Mouse (Mus musculus) gastrocnemius, postnatal 14 days (tissue): ENCODE measurements around the gene Ccl26. TPM values are rescaled to one million over a fixed set of nuclear protein-coding genes. Genes with fewer than 3 reads are reported as not detected.
"Not testable (repeated sequence)": the region's sequence is repeated elsewhere in the genome, so short reads cannot be mapped to it uniquely, and the experiment has no call there.

Source experiments
- DNase-seq: peaks from one replicate; pipeline ENCODE4 v3.0.0; 2021; ENCODE audit warnings: mixed read lengths
- intact Hi-C: fragments of 180-260 bp; cut with DNase I; formaldehyde crosslinking; loops from one replicate; pipeline ENCODE4 v1.15.1; 2025; ENCODE audit warnings: low total_unique reads
- long read RNA-seq, 2 experiments: library from polyadenylated mRNA; stranded (forward); transcript quantifications; one replicate each; pipeline ENCODE4 v2.0.0; 2021
- total RNA-seq, 2 experiments: library from RNA; stranded (reverse); gene quantifications; 2 replicates each; pipeline ENCODE4 v1.2.3; 2021

The Ccl26 gene
- not detected for total RNA-seq
- long read RNA-seq, experiment 1: 0 reads
- long read RNA-seq, experiment 2: 0 reads

- intact Hi-C loops: no loop called here
- no peak for DNase-seq
Observed at GRCm38 (mm10) chr5:135563469-135563868, at the start of gene Ccl26. Ccl26 (minus strand) TSS chr5:135563569.

DNA sequence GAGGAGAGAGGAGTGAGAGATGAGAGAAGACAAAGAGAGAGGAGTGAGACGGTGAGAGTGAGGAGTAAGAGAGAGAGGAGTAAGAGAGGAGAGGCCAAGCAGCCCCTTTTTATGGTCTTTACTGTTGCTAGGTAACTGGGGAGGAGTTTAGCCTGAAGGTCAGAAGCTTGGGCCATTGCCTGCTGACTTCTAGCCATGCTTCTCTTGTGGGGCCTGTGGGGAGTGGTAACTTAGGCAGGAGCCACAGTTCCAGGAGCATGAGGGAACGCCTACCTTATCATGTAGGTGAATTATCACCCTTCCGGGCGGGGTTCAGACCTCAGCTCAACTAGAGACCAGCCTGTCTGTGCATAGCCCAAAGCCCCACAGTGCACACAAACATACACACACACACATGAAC lies 46.4 kb upstream of the Ccl26 start:
- no peak for DNase-seq
- intact Hi-C loops: loop anchor here (10.0 kb wide), 1 partner anchor 255 kb away; no protein-coding TSS in a partner anchor

- DNase-seq: no peak
Observed at GRCm38 (mm10) chr5:135607581-135607980, 44.2 kb upstream of the Ccl26 start.

DNA sequence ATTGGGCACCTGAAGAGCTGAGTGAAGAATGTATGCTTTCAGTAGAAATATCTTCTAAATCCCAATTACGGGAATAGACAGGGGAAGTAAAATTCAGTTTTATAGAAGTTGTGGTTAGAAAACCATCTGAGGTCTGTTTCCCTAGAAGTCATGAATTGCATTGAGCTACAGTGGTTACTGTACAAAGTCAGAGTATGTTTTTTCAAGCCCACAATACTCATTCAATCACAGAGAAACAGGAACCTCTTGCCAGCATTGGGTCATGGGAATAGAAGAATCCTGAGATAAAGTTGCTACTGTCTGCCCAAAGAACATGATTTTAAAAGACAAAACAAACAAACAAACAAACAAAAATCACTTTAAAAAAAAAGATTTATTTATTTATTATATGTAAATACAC lies 43.3 kb upstream of the Ccl26 start:
- DNase-seq, intact Hi-C loops: not testable (repeated sequence)

More at GRCm38 (mm10) chr5:135607581-135607980, 44.2 kb upstream of the Ccl26 start:
- intact Hi-C loops: no loop called here

DNA sequence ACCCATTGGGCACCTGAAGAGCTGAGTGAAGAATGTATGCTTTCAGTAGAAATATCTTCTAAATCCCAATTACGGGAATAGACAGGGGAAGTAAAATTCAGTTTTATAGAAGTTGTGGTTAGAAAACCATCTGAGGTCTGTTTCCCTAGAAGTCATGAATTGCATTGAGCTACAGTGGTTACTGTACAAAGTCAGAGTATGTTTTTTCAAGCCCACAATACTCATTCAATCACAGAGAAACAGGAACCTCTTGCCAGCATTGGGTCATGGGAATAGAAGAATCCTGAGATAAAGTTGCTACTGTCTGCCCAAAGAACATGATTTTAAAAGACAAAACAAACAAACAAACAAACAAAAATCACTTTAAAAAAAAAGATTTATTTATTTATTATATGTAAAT lies 41.3 kb upstream of the Ccl26 start:
- DNase-seq, intact Hi-C loops: not testable (repeated sequence)

GRCm38 (mm10) chr5:135589996-135590784 lies 26.8 kb upstream of the Ccl26 start:
- no peak for DNase-seq
- intact Hi-C loops: no loop called here

- DNase-seq: no peak
- intact Hi-C loops: no loop called here
Observed at GRCm38 (mm10) chr5:135587764-135588163, 24.4 kb upstream of the Ccl26 start.

DNA sequence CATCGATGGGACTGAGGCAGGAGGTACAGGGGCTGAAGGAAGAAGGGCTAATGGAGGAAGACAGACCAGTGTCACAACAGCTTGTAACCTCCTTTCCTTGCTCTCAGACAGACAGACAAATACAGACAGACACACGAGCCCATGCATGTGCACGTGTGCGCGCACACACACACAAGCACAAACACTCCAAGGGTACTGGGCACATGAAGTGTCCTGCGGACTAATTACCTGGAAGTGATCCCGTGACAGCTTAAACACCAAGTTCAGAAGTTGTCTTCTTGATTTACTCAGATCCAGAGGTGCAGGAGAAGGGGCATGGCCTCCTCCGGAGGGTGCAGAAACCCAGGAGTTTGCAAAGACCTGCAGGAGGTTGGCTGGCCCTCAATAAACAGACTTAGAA lies 22.3 kb upstream of the Ccl26 start:
- no peak for DNase-seq
- intact Hi-C loops: no loop called here

GRCm38 (mm10) chr5:135582330-135582729 lies 19.0 kb upstream of the Ccl26 start:
- no peak for DNase-seq
- intact Hi-C loops: no loop called here

- intact Hi-C loops: no loop called here
- DNase-seq: no peak
Observed at GRCm38 (mm10) chr5:135579331-135579751, 16.0 kb upstream of the Ccl26 start.

DNA sequence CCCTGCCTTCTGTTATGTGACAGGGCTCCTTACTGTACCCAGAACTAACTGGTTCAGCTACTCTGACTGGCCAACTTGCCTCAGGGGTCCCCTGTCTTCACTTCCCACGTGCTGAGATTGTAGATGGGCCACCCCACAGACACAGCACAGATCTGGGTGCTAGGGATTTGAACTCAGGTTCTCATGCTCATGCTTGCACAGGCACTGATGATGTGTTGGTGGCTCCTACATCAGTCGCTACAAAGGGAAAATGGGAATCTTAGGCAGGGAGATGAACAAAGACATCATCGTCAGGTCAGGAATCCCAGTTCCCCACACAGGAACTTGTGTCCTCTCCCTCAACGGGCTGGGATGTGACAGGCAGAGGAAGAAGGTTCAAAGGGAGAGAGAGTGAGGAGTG lies 12.7 kb upstream of the Ccl26 start:
- intact Hi-C loops: no loop called here

GRCm38 (mm10) chr5:135573006-135573405 lies 9.6 kb upstream of the Ccl26 start, which contains the start of gene Ccl24:
Ccl24 (minus strand) TSS chr5:135573049.
- no peak for DNase-seq
- intact Hi-C loops: no loop called here

More for the DNA sequence above, 12.7 kb upstream of the Ccl26 start:
- no peak for DNase-seq

GRCm38 (mm10) chr5:135568698-135569097 lies 5.3 kb upstream of the Ccl26 start:
- DNase-seq: no peak
- intact Hi-C loops: no loop called here

DNA sequence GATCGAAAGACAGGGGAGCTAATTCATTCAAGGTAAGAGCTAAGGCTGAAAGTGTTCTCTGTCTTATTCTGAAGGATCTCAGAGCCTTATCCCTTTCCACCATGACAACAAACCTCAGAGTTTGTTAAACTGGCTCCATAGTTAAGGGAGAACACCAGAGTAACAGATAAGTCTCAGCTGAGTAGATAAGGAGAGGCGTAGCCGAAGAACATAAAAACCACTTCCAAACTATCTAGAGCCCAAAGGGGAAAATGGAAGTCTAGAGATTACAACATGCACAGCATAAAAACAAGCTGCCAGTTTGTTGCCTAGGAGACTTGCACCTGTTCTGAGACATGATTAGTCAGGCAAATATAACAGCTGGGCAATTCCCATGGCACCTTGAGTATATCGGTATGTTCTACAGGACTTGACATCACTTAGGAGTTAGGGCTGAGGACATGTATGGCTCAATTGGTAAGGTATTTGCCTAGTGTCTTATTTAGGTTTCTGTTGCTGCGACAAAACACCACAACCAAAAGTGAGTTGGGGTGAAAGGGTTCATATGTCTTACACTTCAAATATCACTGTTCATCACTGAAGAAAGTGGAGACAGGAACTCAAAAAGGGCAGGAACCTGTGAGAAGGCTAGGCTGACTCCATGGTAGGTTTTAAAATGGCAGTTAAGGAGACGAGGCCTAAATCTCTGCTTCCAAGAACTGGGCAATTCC lies 4.3 kb upstream of the Ccl26 start:
- DNase-seq: no peak
- intact Hi-C loops: no loop called here

GRCm38 (mm10) chr5:135557671-135558070 lies 5.7 kb downstream of the Ccl26 start:
- intact Hi-C loops: no loop called here
- DNase-seq: no peak

GRCm38 (mm10) chr5:135557051-135557450 lies 6.3 kb downstream of the Ccl26 start:
- intact Hi-C loops: no loop called here
- DNase-seq: peak; percentile 68

- intact Hi-C loops: no loop called here
- no peak for DNase-seq
Observed at GRCm38 (mm10) chr5:135556259-135556658, 7.1 kb downstream of the Ccl26 start.

GRCm38 (mm10) chr5:135551591-135551990 lies 11.8 kb downstream of the Ccl26 start:
- no peak for DNase-seq
- intact Hi-C loops: no loop called here

DNA sequence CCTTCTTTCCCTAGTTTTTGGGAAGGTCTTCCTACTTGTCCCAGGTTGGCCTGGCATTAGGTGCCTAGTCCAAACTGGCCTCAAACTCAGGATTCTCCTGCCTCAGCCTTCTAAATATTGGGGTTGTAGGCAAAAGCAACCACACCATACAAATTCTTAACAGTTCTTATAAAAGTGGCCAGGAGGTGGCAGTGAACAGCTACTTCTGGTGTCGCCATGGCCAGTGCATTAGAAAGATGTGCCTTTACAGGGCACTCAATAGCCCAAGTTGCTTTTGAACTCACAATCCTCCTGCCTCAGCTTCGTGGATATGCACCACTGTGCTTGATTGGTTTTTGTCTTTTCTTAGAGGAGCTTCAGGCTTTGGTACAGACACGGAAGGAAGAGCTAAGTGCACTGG lies 12.5 kb downstream of the Ccl26 start:
- DNase-seq: no peak
- intact Hi-C loops: no loop called here

DNA sequence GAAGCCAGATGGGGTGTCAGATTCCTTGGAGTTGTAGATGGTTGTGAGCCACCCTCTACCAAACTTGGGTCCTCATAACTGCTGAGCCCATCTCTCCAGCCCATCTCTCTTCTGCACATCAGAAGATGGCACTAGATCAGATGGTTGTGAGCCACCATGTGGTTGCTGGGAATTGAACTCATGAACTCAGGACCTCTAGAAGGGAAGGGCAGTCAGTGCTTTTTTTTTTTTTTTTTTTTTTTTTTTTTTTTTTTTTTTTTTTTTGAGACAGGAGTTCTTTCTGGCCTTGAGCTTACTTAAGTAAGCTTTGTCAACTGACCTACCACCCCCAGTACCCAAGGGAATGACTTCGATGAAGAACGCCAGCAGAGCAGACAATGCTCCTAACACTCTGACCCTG lies 15.4 kb downstream of the Ccl26 start:
- DNase-seq: no peak
- intact Hi-C loops: loop anchor here (5.0 kb wide), 1 partner anchor 36 kb away; no protein-coding TSS in a partner anchor
